Mouse (Mus musculus) G1E (cell line): ENCODE data around the gene Polr1e.

Source experiments
- CTCF ChIP-seq: IDR thresholded peaks from 2 replicates; pipeline ENCODE4 v1.5.1; 2012; ENCODE audit warnings: low read depth, low read length, inconsistent platforms, mixed read lengths
- GATA1 ChIP-seq: IDR thresholded peaks from 2 replicates; pipeline ENCODE4 v1.6.1; 2012; ENCODE audit warnings: borderline replicate concordance, low read length, inconsistent platforms, mixed read lengths
- GATA2 ChIP-seq: IDR thresholded peaks from 2 replicates; pipeline ENCODE4 v1.6.1; 2012; ENCODE audit warnings: low read depth, low read length, inconsistent platforms, borderline replicate concordance
- TAL1 ChIP-seq: conservative IDR thresholded peaks from 2 replicates; pipeline ENCODE4 v1.6.1; 2012; ENCODE audit warnings: low read depth, low read length, inconsistent platforms, mixed read lengths

DNA sequence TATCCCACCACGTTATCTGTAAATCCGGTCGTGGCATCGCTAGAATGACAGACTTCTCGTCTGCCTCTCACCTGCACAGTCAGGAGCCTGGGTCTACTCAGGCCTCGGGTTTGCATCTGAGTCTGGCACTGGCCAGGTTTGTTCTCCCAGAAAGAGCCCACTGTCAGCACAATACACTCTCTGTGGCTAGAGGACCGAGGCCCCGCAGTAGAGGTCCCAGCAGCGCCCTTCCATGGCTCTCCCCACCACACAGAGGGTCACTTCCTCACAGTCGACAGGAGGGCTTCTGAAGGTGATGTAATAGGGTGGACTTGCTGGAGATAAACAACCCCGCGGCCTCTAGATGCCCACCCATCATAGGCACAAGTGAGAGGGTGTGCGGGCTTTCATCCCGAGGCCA lies 44.5 kb upstream of the Polr1e start:
- no peak for TF ChIP-seq CTCF
- no peak for TF ChIP-seq TAL1
- no peak for TF ChIP-seq GATA1
- no peak for TF ChIP-seq GATA2
